Mouse (Mus musculus) brain, embryonic 18.5 days (tissue): Measurements from ENCODE around the gene Simc1.

ENCODE experiments used
- DNase-seq: peaks from one replicate; pipeline ENCODE4 v3.0.0-alpha.2; 2012; ENCODE audit warnings: low read depth, low spot score

Simc1 gene

DNA sequence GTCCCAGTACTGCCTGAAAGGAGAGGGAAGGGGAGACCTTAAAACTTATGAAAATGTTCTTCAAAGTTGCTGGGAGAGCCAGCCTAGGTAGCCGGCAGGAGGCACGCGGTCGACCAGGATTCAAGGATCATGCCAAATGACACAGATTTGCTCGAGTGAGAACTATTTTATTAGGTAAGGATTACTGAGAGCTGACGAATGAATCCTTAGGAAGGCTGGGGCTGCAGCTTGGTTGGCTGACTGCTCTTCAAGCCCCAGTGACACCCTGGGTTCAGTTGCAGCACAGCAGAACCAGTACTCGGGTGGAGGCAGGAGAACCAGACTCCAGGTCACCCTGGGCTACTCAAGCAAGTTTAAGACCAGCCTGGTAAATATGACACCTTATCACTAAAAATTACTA lies 44.5 kb downstream of the Simc1 start:
- no peak for DNase-seq

DNA sequence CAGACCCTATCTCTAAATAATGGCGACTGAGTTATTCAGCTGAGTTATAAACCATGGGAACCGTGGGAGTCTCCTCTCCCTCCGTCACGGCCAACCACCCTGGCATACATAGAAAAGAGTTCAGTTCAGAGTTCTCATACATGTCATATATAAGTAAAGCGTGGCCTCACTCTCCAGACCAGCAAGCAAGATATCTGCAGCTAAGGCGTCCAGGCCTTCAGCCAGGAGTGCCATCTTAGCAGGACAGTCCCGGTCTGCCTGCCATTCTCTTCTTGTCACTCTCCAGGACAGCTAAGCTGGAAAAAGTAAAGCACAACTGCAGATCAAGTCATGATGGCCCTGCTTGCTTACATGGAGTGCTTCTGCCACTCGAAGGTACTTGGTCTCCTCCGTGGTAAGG lies 52.6 kb downstream of the Simc1 start:
- no peak for DNase-seq

DNA sequence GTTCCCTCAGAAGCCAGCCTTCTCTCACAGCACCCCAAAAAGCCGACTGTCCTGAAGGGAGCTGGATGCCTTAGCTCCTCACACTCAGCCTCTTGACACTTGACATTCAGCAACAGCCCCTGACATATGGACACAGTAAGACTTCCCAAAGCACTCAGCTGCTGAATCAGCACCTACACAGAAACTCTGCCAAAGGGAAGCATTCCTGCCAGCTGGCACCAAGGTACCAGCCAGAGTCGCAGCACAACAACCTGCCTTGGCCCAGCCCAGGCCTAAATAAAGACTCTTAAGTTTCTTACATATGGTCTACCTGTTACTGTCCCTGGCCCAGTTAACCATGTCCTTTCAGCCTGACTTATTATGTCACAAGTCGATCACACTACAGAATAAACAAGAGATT lies 53.2 kb downstream of the Simc1 start:
- no peak for DNase-seq

DNA sequence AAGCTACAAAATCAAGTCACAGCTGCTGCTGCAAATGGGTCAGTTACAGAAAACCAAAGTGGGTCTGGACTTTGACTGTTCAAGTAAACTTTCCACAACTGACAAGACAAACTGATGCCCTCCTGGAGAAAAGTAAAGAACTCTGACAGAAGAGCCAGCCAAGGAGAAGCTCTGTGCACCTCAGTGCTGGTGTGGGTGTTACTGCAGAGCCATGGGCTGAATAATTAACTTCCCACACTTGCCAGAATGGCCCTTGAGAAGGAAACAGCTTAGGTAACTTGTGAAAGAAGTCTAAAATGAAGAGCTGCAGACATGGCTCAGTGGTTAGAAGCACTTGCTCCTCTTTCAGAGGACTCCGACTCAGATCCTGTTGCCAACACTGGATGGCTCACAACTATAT lies 54.1 kb downstream of the Simc1 start:
- DNase-seq, result no peak

DNA sequence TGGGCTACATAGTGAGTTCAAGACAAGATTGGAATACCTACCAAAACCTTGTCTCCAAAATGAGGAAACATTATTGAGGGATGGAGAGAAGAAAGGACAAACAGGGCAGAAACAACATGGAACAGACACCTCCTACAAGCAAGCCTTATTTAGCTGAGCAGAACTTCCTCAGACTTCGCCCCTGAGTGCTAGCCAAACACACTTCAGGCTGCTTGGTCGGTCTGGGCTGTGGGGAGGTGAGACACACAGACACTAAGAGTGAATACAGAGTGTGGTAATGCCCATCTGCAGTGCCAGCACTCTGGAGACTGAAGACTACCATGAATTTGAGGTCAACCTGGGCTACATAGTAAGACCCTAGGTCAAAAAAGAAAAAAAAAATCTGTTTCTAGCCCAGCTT lies 56.1 kb downstream of the Simc1 start:
- DNase-seq, result no peak

DNA sequence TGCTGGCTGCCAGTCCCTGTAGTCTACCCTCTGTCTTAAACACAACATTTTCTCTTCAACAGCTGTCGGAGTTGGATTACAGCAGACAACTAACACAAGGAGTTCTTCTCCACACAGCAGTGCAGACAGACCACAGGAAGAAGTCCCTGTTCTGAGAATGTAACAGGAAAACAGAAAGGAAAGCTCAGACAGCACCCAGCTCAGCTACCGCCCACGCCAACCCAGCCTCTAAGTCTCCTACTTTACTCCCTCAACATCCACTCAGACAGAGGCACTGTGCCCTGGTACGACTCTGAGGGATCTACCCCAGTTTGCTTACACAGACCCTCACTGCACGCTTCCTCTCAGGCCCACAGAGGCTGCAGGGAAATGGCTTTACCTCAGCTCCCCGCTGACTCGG lies 57.0 kb downstream of the Simc1 start:
- no peak for DNase-seq

DNA sequence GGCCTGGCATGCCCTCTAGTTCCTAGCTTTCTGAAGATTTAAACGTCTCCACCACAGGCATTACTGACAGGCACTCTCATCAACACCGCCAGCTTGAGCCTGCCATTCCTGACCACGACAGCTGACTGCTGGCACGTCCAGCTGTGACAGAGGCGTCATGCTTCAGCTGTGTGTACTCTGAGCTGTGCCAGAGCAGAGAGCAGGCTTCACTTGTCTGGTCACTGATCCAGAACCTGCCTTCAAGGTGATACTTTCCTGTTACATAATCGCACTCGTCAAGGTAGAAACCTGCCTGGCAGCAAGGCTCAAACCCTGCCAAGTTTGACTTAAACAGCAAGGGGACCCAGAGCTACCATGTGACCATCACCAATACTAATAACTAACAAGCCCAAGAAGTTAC lies 59.0 kb downstream of the Simc1 start:
- DNase-seq, result no peak

DNA sequence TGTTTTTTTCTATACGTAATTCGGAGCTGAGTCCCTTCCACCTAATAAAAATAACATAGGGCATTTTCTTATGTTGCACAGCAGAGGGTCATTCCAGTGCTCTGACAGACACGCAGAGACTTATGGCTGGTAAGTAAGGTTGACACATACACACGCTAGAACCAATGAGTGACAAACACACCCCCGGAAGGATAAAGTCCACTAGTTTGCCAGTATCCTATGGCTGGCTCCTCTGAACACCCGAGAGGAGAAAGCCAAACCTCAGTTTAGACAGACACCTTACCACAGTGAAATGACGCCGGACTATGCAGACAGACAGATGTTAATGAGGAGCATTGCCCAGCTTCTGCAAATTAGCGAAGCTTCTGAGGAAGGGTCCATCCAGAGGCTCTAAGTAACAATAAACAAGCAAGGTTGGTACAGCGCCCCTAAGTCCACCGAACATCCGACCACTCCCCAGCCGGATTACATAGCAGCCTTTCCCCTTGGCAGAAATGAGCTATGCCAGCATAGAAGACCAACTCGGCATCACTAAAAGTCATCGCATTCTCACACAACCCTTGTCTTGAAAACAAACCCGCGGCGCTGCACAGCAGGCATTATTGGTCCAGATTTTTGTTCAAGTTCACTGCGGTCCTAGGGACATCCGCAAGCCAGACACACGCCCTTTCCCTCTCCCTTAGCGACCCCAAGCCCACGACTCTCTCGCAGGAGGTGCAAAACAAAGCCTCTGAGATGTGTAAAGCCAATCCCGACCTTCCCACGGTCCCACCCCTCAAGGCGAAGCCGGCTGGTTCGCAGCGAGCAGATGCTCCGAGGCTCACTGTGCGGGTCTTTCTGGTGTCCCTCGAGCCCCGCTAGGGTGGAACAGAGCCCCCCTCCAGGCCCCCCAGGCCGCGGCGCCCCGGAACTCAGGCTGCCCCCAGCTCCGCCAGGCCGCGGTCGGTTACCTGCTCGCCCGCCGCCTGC lies 60.9 kb downstream of the Simc1 start:
- DNase-seq, result no peak

DNA sequence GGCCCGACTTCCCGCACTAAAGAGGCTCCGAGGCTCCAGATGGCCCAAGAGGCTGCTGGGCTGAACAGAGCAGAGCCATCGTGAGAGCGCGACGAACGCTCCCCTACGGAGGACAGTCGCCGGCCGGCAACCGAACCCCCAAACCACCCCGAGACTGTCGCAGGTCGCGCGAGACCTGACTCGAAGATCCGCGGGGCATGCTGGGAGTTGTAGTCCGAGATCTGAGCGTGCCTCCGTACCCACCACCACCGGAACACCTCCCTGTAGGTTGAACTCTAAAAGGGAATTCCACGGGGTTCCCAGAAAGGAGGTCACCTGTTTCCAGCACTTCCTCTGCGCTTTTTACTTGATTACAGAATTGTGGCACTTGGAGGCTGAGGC lies 61.6 kb downstream of the Simc1 start, which contains the start of gene 4833439L19Rik:
TSS of gene 4833439L19Rik (minus strand) at position 235 of the 381 bp plus-strand sequence.
- DNase-seq, result peak; percentile 89

DNA sequence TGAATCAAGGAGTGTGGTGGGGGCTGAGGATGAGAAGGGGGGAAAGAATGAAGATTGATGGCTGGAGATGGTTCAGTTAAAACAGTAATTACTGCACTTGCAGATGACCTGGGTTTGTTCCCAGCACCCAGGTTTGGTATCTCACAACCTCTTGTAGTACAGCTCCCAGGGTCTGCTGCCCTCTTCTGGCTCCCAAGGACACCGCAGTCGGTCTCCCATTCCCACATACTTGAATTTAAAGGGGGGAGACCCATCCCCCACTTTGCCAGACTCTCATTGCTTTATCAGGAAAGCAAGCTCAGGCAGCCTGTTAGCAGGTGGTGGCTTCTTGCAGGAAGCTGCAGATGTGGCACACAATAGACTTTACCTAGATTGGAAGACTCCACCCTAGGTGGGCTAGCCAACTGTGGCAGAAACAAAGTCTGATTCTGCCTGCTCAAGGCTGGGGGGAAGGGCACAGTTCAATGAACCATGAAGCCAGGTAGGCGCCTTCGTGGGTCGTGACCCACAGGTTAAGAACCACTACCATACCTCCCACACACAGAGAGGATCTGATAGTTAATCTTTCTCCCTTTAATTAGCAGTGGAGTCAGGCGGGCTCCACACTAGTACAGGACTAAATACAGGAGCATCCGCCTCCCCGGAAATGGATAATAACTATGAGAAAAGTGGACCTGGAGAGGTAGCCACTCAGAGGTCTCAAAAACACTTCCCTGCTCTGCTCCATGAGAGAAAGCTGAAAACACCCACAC lies 62.2 kb downstream of the Simc1 start:
- DNase-seq, result no peak

DNA sequence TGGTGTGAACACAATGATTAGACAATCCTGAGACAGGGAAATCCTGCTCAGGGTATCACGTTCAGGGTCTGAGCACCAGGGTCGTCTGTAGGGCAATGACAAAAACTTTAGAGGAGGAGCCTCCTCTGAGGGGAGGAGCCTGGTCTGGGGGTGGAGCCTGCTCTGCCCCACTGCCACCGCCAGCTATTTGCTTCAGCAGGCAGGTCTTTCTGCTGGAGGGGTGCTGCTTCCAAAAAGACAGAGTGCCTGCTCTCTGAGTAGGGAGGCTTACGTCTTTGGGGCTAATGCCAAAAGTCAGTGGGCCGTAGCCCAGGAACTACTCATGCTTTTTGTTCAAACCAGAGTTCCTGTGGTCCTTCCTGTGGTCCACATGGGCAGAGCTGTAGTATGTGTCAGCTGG lies 64.8 kb downstream of the Simc1 start:
- no peak for DNase-seq

DNA sequence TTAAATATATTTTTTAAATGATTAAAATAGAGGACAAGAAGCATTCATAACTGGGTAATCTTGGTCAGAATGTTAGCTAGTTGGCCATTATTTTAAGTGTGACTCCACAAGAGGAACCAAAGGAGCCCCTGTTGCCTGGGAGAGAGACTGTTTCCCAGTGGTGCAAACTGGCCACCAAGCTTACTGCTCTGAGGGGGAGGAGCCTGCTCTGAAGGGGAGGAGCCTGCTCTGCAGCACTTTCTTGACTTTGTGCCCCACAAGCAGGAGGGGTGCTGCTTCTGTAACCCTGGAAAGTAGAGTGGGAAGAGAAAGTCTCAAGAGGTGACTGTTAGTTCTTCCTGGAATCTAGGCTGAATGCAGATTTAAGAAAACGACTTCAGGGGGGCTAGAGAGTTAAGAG lies 65.7 kb downstream of the Simc1 start:
- DNase-seq, result no peak

DNA sequence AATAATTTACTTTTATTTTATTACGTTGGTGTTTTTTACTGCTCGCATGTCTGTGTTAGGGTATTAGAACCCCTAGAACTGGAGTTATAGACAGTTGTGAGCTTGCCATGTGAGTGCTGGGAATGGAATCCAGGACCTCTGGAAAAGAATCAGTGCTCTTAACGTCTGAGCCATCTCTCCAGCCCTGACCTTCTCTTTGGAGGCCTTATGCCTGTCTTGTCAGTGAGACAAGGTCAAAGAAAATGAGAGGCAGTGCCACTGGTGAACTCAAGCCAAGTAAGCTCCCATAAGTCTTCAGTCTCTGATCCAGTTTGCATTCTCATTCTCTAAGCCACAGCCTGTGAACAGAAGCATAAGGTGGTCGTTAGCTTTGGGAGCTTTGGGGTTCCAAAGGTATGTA lies 67.2 kb downstream of the Simc1 start:
- no peak for DNase-seq

DNA sequence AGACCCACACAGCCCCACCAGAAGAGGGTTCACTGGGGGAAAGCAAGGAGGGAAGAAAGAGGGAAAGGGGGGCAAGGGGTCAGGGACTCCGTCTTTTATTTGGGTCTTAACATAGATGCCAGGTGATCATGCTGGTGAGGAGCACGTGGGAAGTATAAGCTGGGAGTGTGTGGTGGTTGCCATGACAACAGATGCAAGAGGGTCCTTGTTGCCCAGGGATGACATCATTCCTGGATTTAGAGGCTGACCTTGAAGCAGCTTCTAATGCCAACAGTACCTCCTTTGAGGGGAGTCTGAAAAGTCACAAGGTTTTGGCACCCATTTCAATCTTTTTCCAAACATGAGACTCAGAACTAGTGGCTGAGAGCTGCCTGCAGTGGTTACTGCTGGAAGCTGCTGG lies 68.1 kb downstream of the Simc1 start:
- DNase-seq, result no peak

DNA sequence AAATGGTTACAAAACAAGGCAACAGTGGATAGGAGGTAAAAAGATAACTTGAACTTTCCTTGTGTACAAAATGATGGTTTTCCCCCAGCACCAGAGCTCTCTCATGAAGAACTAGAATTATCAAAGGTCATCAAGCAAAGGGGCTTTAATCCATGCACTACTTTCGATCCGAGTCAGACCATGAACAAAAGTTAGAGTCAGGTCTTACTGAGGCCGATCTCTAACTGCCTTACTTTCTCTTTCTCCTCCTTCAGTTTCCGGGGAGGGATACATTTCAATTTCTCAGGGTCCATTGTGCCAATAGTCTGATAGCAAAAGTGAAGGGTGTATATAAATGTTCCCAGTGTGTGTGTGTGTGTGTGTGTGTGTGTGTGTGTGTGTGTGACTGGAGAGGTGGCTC lies 69.0 kb downstream of the Simc1 start:
- DNase-seq, result no peak

DNA sequence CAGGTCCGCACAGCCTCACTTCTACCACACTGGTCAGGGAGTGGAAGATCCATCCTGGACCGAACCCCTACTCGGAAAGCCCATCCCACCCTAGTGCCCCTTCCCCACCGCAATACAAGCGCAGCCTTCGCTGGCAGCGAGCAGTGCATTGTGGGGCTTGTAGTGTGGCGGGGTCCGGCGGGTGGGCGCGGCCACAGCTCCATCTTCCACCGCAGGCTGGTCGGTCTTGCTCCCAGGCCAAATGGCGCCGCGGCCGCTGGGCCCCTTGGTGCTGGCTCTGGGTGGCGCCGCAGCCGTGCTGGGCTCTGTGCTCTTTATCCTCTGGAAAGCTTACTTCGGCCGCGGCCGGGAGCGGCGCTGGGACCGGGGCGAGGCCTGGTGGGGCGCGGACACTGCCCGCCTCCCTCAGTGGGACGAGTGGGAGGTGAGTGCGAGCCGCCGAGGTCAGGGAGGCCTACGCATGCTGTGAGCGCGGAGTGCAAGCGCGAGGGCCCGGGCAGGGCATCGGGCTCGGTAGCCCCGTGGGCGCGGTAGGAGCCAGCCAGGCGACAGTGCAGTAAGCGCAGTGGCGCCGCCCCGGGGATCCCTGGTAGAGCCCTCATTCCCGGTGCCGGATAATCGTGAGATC lies 71.4 kb downstream of the Simc1 start, which contains the start of gene Arl10:
TSS of gene Arl10 (plus strand) at position 162 of the 628 bp plus-strand sequence.
- peak; percentile 39 for DNase-seq

DNA sequence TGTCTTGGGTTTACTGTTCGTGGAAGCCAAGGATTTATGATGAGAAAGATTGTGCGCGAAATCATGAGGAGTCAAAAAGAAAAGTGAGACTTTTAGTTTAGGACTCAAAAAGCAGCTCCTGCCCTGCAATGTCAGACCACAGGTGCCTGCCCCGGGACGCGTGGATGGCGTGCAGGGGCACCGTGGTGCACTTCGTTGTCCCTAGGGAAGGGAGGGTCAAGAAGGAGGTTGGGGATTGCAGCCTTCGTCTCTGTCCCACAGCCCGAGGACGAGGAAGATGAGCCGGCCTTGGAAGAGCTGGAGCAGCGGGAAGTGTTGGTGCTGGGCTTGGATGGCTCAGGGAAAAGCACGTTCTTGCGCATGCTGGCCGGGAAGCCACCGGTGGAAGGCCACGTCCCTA lies 71.9 kb downstream of the Simc1 start:
- no peak for DNase-seq

DNA sequence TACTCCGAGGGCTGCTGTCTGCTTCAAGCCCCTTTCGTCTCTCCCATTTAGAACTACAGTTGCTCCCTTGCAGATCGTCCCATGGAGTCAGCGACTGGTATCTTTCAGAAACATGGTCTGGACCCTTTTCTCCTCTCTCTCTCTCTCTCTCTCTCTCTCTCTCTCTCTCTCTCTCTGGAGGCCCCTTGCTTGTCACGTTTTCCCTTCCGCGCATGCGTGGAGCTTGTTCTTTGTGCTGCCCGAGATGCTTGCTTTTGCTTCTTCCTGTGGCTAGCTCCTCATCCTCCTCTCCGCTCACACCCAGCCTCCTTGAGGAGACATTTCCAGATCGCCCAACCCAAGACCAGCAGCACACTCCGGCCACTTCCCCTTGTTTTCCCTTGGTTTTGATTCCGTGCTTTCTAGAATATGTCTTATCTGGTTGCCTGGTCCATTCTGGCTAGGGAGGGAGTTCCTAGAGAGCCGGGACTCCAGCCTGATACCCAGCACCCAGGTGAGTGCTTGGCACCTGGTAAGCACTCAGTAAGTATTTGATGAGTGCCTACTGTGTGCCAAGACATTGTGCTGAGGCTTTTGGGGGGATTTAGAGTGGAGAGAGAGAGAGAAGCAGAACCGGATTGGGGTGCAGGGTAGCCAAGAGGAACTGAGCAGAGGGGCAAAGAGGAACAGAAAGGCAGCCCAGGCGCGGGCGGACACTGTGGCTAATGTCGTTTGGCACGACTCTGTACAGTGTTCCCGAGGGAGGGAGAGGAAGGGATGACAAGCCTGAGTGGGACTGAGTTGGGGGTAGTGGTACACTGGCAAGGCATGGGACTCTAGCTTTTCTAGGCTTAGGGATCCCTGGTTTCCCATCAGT lies 74.3 kb downstream of the Simc1 start:
- no peak for DNase-seq

DNA sequence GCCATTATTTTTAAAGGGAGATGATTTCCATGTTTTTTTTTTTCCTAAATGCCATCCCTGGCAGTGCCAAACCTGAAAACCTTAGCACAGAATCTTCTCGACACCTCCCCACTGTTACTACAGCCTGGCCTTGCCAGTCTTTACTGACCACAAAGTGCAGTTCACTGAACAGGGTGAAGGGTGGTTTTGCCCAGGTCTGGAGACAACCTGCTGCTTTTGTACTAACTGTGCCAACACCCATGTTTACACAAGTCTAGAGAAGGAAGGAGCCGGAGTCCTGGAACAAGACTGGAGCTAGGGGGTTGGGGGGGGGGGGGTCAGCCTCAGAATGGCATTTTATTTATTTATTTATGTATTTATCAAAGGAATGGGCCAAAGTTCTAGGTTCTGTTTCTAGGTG lies 77.8 kb downstream of the Simc1 start:
- no peak for DNase-seq

DNA sequence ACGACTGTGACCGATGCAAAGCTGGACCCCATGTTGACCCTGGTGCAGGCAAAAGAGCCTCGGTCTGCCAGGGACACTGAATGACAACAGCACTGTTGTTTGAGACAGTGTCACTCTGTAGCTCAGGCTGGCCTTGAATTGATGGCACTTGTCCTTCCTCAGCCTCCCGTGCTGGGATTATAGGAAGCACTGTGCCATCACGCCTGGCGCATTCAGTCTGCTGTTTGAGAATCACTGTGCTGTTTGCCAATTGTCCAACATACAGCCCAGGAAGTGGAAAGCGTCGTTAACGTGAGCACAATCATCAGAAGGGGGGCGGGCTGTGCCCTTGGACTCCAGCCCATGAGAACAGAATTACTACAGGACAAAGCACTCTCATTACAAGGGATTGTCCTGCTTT lies 78.5 kb downstream of the Simc1 start:
- no peak for DNase-seq

DNA sequence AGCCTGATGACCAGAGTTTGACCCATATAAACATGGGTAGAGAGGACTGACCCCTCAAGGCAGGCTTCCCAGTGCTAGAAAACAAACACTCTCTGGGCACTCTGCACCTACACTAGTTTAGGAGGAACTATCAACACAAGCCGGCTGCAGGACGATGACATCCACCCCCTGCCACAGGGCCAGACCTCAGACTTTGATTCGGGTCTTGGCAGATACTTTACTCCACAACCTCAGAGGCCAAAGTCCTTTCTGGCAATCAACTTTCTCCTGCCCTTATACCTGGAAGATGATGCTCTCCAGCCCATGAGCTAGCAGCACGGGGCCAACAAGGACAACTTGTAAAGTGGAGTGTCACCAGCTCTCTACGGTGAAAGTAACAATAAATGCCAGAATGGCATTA lies 79.3 kb downstream of the Simc1 start:
- no peak for DNase-seq
